In the genomic region with DNA sequence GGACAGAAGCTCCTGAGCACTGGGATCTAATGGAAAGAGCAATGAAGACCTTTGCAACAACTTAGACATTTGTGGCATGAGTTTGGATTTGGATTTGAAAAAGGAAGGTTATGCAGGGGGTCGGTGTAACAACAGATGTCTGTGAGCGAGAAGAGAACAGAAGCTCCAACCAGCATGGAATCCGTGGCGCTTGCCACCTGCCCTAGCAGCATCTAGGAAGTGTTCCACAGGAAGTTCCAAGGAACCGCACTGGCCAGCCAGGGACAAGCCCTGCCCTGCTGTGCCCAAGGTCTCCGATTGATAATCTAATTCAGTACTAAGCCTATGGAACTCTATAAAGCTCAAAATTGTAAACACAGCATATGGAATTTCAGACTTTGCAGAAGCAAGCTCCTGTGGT, we compare ENCODE assay signal across 6 mouse cellular contexts.
"Had no signal": no experiment of that assay in that cellular context is flagged by ENCODE, and none has a peak within 500 bp of the region (broad histone marks: within the 10 kb centered on the region; RNA-seq: fewer than 3 reads in every experiment).

No protein-coding gene starts in this region.

- DNase-seq: kidney, postnatal 10 days; layer of hippocampus, postnatal 36 days; right cerebral cortex, adult 18-20 months; right cerebral cortex, postnatal 14 days; right cerebral cortex, postnatal 4 days; thymus, postnatal 25 days had no signal
